Mouse (Mus musculus): ENCODE results near the gene Tmem212.

- TF ChIP-seq CTCF (conservative IDR thresholded peaks at IDR 0.05; ENCODE audit: low read length) (no peak), POU5F1 (IDR thresholded peaks at IDR 0.05; ENCODE audit: borderline replicate concordance, low read length) (no peak)
These were observed 28.4 kb downstream of the Tmem212 start for GRCm38 (mm10) chr3:27867731-27868130.

Measured in E14TG2a.4 (cell line).